Mouse (Mus musculus) thymus, postnatal 0 days (tissue): ENCODE measurements around the gene Glis1. TPM values are rescaled to one million over a fixed set of nuclear protein-coding genes. Genes with fewer than 3 reads are reported as not detected.

Experiments used
- DNase-seq: peaks from one replicate; pipeline ENCODE4 v3.0.0-alpha.2; 2015; ENCODE audit warnings: low spot score
- microRNA-seq: library from miRNA; unstranded; fragments of <30 nt; microRNA quantifications from one replicate; pipeline ENCODE4, GENCODE M21; 2016; ENCODE audit warnings: borderline number of aligned reads
- polyA plus RNA-seq: library from polyadenylated mRNA; unstranded; fragments of >200 nt; fragmentation: Nextera tagmentation; extraction: Ambion mirVana; gene quantifications from 2 replicates; pipeline ENCODE4 v1.2.1, GENCODE M21; 2015

The Glis1 gene
- polyA plus RNA-seq, 1 experiment from 2014 or later: 0.27 TPM

DNA sequence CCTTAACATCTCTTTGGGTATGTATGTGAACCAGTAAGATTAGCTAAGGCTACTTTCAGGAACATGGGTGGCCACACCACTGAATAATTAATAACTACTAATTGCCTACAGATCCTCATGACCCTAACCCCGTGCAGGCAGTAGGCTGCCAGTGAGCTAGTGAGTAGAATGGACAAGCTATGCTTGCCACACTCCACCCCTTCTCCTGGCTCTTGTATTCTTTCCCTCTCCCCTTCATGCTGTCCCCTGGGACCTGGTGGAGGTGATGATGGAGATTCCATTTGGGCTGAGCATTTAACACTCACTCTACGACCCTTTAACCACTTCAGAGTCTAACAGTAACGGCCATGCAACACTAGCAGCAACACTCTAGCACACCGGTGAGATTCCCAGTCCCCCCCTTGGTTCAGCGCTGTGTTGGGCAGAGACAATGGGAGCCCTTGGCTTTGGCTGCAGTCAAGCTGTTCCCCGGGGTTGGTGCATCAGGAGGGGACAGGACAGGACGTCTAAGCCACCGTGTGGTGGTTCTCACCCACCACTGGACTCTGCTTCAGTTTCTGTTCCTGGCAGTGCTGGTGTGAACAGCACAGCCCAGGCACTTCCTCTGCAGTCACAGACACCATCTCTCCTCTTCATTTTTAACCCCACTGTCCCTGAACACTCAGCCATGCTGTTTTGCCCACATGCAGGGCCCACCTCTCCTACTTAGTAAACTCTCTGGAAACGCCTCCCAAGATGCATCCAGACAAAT lies 246.9 kb downstream of the Glis1 start:
- DNase-seq: no peak

DNA sequence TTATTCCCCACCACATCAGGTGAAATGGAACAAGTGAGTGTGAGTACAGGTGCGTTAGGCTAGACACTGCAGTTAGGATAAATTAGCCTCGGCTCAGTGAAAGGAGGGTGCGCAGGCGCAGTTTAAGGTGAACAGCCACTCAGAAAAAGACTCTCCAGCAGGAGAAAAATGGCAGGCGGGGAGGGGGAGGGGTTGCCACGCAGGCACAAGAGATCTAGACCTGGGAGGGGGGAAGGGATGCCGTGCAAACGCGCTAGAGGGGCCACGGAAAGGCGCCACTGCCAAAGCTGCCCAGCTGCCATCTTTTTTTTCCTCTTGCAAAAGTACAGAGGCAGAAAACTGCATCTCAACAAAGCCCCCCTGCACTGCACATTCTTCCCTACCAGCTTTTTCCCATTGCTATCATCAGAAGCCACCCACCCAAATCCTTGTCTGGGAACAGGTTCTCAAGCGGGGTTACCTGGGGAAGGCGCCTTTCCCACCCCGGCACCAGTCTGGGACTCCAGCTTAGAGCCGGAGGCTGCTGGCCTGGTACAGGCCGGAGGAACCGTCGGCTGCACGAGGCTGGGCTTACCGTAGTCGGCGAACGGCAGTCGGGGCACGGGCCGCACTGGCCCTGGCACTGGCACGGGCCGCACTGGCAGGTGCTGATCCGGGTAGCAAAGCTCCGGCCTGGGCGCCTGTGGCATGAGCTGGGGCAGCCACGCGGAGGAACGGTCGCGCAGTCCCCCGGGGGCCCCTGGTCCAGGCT lies 248.8 kb downstream of the Glis1 start:
- no peak for DNase-seq

DNA sequence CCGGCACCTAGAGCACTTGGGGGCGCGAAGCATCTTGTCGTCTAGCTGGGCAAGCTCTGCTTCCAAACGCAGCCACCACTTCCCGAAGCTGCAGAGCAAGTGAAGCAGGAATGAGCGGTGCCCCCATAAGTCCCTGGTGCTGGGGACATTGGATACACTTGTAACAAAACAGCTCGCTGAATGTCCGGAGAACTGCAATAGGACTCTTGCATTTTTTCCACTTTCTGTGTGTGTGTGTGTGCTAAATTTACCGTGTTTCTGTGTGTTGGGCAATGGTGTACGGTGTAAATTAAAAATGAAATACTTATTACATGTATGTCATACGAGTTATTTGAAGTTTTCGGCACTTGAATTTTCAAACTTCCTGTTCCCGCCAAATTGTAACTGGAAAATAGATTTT lies 249.7 kb downstream of the Glis1 start, which contains the start of gene Dmrtb1:
TSS of gene Dmrtb1 (minus strand) at position 101 of the 400 bp plus-strand sequence.
- DNase-seq: no peak

Small RNA genes lying within 50 kb of the gene (microRNA-seq; reads per million reads assigned to microRNA genes)
- not detected for gene Gm24804

Other genes with a start within 250 kb of the Glis1 start
- gene Ldlrad1, start 225.4 kb upstream of the Glis1 start, polyA plus RNA-seq: 0.19 and 0.38 TPM in 2 replicates
- 127 and 129 TPM in 2 replicates for gene Lrrc42, start 181.1 kb upstream of the Glis1 start, polyA plus RNA-seq
- gene Hspb11, start 181.0 kb upstream of the Glis1 start, polyA plus RNA-seq: 106 and 112 TPM in 2 replicates
- gene Dio1, start 127.4 kb upstream of the Glis1 start, polyA plus RNA-seq: 6.8 and 7.2 TPM in 2 replicates
- 84.3 and 87.2 TPM in 2 replicates for gene Yipf1, start 120.2 kb upstream of the Glis1 start, polyA plus RNA-seq
- 14.9 and 19.6 TPM in 2 replicates for gene Ndc1, start 66.8 kb upstream of the Glis1 start, polyA plus RNA-seq
- 0.30 and 0.43 TPM in 2 replicates for gene Dmrtb1, start 249.6 kb downstream of the Glis1 start, polyA plus RNA-seq